Mouse (Mus musculus) left cerebral cortex, postnatal 25 days (tissue): Measurements from ENCODE around the gene Samd10. TPM values are rescaled to one million over a fixed set of nuclear protein-coding genes. Genes with fewer than 3 reads are reported as not detected.

ENCODE experiments used
- DNase-seq, 2 experiments: peaks; one replicate each; pipeline ENCODE4 v3.0.0; 2022; ENCODE audit warnings: low spot score in 2 of 2, mixed read lengths in 1 of 2
- intact Hi-C: fragments of 180-260 bp; cut with DNase I; formaldehyde crosslinking; loops from one replicate; pipeline ENCODE4 v1.15.1; 2025
- total RNA-seq, 2 experiments: library from RNA; stranded (reverse); gene quantifications; 2 replicates each; pipeline ENCODE4 v1.2.3; 2021

The Samd10 gene
- total RNA-seq: 10 to 100 TPM; 19.4 to 20.2 TPM

GRCm38 (mm10) chr2:181598454-181599351 lies at the start of gene Samd10:
Samd10 (minus strand) TSS chr2:181599212.
- DNase-seq: peak; percentile 70 to 79
- intact Hi-C loops: no loop called here

GRCm38 (mm10) chr2:181646626-181647472 lies 47.8 kb upstream of the Samd10 start:
- intact Hi-C loops: loop anchor here (10.0 kb wide), 1 partner anchor 198 kb away; no protein-coding TSS in a partner anchor
- DNase-seq: no peak

- intact Hi-C loops: loop anchor here (10.0 kb wide), 1 partner anchor 199 kb away; no protein-coding TSS in a partner anchor
- no peak for DNase-seq
These were observed 46.7 kb upstream of the Samd10 start for GRCm38 (mm10) chr2:181645666-181646065.

GRCm38 (mm10) chr2:181644361-181644760 lies 45.3 kb upstream of the Samd10 start:
- intact Hi-C loops: loop anchor here (10.0 kb wide), 1 partner anchor 200 kb away; no protein-coding TSS in a partner anchor
- DNase-seq: peak in 1 of 2 experiments; percentile 29

GRCm38 (mm10) chr2:181635865-181636264 lies 36.9 kb upstream of the Samd10 start:
- DNase-seq: no peak
- intact Hi-C loops: no loop called here

- DNase-seq: no peak
- intact Hi-C loops: no loop called here
These were observed 33.6 kb upstream of the Samd10 start for GRCm38 (mm10) chr2:181632624-181633023.

- intact Hi-C loops: no loop called here
- no peak for DNase-seq
These were observed 29.5 kb upstream of the Samd10 start for GRCm38 (mm10) chr2:181628471-181628870.

- DNase-seq: peak in 1 of 2 experiments; percentile 14
- intact Hi-C loops: no loop called here
These were observed 24.4 kb upstream of the Samd10 start for GRCm38 (mm10) chr2:181623401-181623800.

GRCm38 (mm10) chr2:181618761-181619495 lies 19.9 kb upstream of the Samd10 start:
- no peak for DNase-seq
- intact Hi-C loops: loop anchor here (5.0 kb wide), 1 partner anchor 33 kb away; no protein-coding TSS in a partner anchor

- intact Hi-C loops: loop anchor here (5.0 kb wide), 1 partner anchor 1065 kb away; no protein-coding TSS in a partner anchor
- DNase-seq: no peak
These were observed 3.4 kb upstream of the Samd10 start for GRCm38 (mm10) chr2:181602367-181602766.

- intact Hi-C loops: loop anchor here (2.0 to 5.0 kb wide), 2 partner anchors 79 to 1064 kb away; partner anchors contain the start of gene Tcea2
These were observed 2.7 kb upstream of the Samd10 start for GRCm38 (mm10) chr2:181601751-181602145.

GRCm38 (mm10) chr2:181600828-181601750 lies 2.1 kb upstream of the Samd10 start:
- intact Hi-C loops: loop anchor here (2.0 to 5.0 kb wide), 2 partner anchors 80 to 1064 kb away; partner anchors contain the start of gene Tcea2

More at GRCm38 (mm10) chr2:181601751-181602145, 2.7 kb upstream of the Samd10 start:
- DNase-seq: no peak

GRCm38 (mm10) chr2:181600226-181600758 lies 1.3 kb upstream of the Samd10 start:
- peak in 1 of 2 experiments; percentile 69 for DNase-seq
- intact Hi-C loops: loop anchor here (2.0 to 5.0 kb wide), 2 partner anchors 81 to 1063 kb away; partner anchors contain the start of gene Tcea2

More at GRCm38 (mm10) chr2:181600828-181601750, 2.1 kb upstream of the Samd10 start:
- DNase-seq: peak; percentile 99

GRCm38 (mm10) chr2:181597378-181598061 lies 1.5 kb downstream of the Samd10 start:
- intact Hi-C loops: no loop called here
- no peak for DNase-seq

- DNase-seq: no peak
- intact Hi-C loops: no loop called here
These were observed 2.6 kb downstream of the Samd10 start for GRCm38 (mm10) chr2:181596221-181596960.
